Mouse (Mus musculus): Measurements from ENCODE around the gene Samd14. TPM values are rescaled to one million over a fixed set of nuclear protein-coding genes. Genes with fewer than 3 reads are reported as not detected.

Gene Samd14
- 0.75 TPM in 1 of 4 replicates, not detected in the others for total RNA-seq (2023)

GRCm38 (mm10) chr11:95009629-95010014 lies at the start of gene Samd14:
Gene Samd14, plus strand, starts transcription at chr11:95009879.

GRCm38 (mm10) chr11:94967419-94967818 lies 42.3 kb upstream of the Samd14 start, which contains the start of gene Hils1:
Gene Hils1, plus strand, starts transcription at chr11:94967593.

GRCm38 (mm10) chr11:94976199-94976598 lies 33.5 kb upstream of the Samd14 start, which contains the start of gene Sgca:
Gene Sgca, minus strand, starts transcription at chr11:94976327.

GRCm38 (mm10) chr11:94990749-94991577 lies 18.7 kb upstream of the Samd14 start, which contains the start of gene Ppp1r9b:
Gene Ppp1r9b, plus strand, starts transcription at chr11:94991035.

GRCm38 (mm10) chr11:95041139-95041609 lies 31.5 kb downstream of the Samd14 start, which contains the start of gene Pdk2:
Gene Pdk2, minus strand, starts transcription at chr11:95041354.

Other genes starting within 250 kb of the Samd14 start
- gene Tmem92, start 227.2 kb upstream of the Samd14 start, total RNA-seq (2023) = not detected in 4 replicates
- 0.26 to 0.75 TPM (median 0.35 TPM) in 4 replicates for gene Col1a1, start 73.7 kb upstream of the Samd14 start, total RNA-seq (2023)
- gene Hils1, start 42.3 kb upstream of the Samd14 start, total RNA-seq (2023) = not detected in 4 replicates
- gene Sgca, start 33.6 kb upstream of the Samd14 start, total RNA-seq (2023) = not detected in 4 replicates
- 69.8 to 75.8 TPM (median 73.2 TPM) in 4 replicates for gene Ppp1r9b, start 18.8 kb upstream of the Samd14 start, total RNA-seq (2023)
- 9.5 to 12.5 TPM (median 12.0 TPM) in 4 replicates for gene Pdk2, start 31.5 kb downstream of the Samd14 start, total RNA-seq (2023)
- gene Itga3, start 66.9 kb downstream of the Samd14 start, total RNA-seq (2023) = 0.32 to 0.55 TPM (median 0.52 TPM) in 4 replicates
- gene Dlx3, start 110.2 kb downstream of the Samd14 start, total RNA-seq (2023) = not detected in 4 replicates
- gene Dlx4, start 136.4 kb downstream of the Samd14 start, total RNA-seq (2023) = not detected in 4 replicates

All from B cell, adult 62 days (primary cell).